Mouse (Mus musculus) bone marrow, adult 2 months (tissue): ENCODE measurements around the gene Inpp4b. TPM values are rescaled to one million over a fixed set of nuclear protein-coding genes. Genes with fewer than 3 reads are reported as not detected.

Source experiments
- H3K27ac ChIP-seq: fragments of 200-500 bp; 2 replicates; pipeline ENCODE4 v1.5.1; 2012; ENCODE audit warnings: low read depth, mild to moderate bottlenecking, control low read depth, inconsistent platforms, low read length; ENCODE audit not compliant: control insufficient read depth, poor library complexity, insufficient read depth
- H3K4me1 ChIP-seq: fragments of 200-500 bp; 2 replicates; pipeline ENCODE4 v1.6.1; 2011; ENCODE audit warnings: low read length; ENCODE audit not compliant: control insufficient read depth, insufficient read depth
- H3K4me3 ChIP-seq: fragments of 200-500 bp; replicated peaks from 2 replicates; pipeline ENCODE3; 2011; ENCODE audit warnings: mild to moderate bottlenecking, low read depth, low read length, control low read depth; ENCODE audit not compliant: control insufficient read depth
- CTCF ChIP-seq: fragments of 200-500 bp; IDR thresholded peaks from 2 replicates; pipeline ENCODE4 v1.5.1; 2011; ENCODE audit warnings: low read length, control low read depth; ENCODE audit not compliant: control insufficient read depth, insufficient read depth
- POLR2A ChIP-seq: fragments of 200-500 bp; IDR thresholded peaks from 2 replicates; pipeline ENCODE4 v1.6.1; 2011; ENCODE audit warnings: low read depth, mild to moderate bottlenecking, control low read depth, low read length, borderline replicate concordance; ENCODE audit not compliant: control insufficient read depth
- WGBS: fragments of 180-500 bp; shearing (Covaris S2); methylation state at CpG from one replicate; pipeline ENCODE4 v1.1.7; 2018; 5-methylcytosine and 5-hydroxymethylcytosine counted together
- polyA plus RNA-seq: library from polyadenylated mRNA; stranded (reverse); fragments of >200 nt; gene quantifications from 2 replicates; pipeline ENCODE4 v1.2.4, GENCODE M21; 2011; ENCODE audit warnings: low replicate concordance; ENCODE audit not compliant: missing spikeins, insufficient read depth, insufficient read length

Inpp4b gene
- polyA plus RNA-seq, 1 experiment: 4.8 TPM

- TF ChIP-seq CTCF (no peak), POLR2A (no peak)
- Histone ChIP-seq H3K4me3 (no peak overlapping the region), H3K27ac (no peak overlapping the region), H3K4me1 (no peaks in the 10 kb centered on the region)
- 82% methylated on average over 2 of the region's 2 CpGs for WGBS
Measured at GRCm38 (mm10) chr8:81864318-81864717, 522.0 kb downstream of the Inpp4b start.

- TF ChIP-seq CTCF (no peak), POLR2A (no peak)
- Histone ChIP-seq H3K4me3 (no peak overlapping the region), H3K27ac (no peak overlapping the region), H3K4me1 (no peaks in the 10 kb centered on the region)
- WGBS: 85% methylated on average over 3 of the region's 3 CpGs
Measured at GRCm38 (mm10) chr8:81865664-81866063, 523.3 kb downstream of the Inpp4b start.

- TF ChIP-seq POLR2A (no peak), CTCF (no peak)
- no peak overlapping the region for H3K4me3 ChIP-seq
- WGBS: 75% methylated on average over 3 of the region's 3 CpGs
- H3K4me1 ChIP-seq: no peaks in the 10 kb centered on the region
- H3K27ac ChIP-seq: no peak overlapping the region
Measured at GRCm38 (mm10) chr8:81867020-81867419, 524.7 kb downstream of the Inpp4b start.

GRCm38 (mm10) chr8:81870466-81870865 is 528.1 kb downstream of the Inpp4b start:
- H3K4me1 ChIP-seq: no peaks in the 10 kb centered on the region
- H3K4me3 ChIP-seq: no peak overlapping the region
- no peak overlapping the region for H3K27ac ChIP-seq
- WGBS: 83% methylated on average over 2 of the region's 2 CpGs
- TF ChIP-seq POLR2A (no peak), CTCF (no peak)

- 86% methylated on average over 3 of the region's 3 CpGs for WGBS
- TF ChIP-seq CTCF: no peak
- TF ChIP-seq POLR2A: no peak
- no peaks in the 10 kb centered on the region for H3K4me1 ChIP-seq
Measured at GRCm38 (mm10) chr8:81880071-81880470, 537.7 kb downstream of the Inpp4b start.

GRCm38 (mm10) chr8:81884195-81884594 is 541.8 kb downstream of the Inpp4b start:
- Histone ChIP-seq H3K27ac (no peak overlapping the region), H3K4me1 (no peaks in the 10 kb centered on the region), H3K4me3 (no peak overlapping the region)
- TF ChIP-seq CTCF: no peak
- no peak for TF ChIP-seq POLR2A
- WGBS: 84% methylated on average over 5 of the region's 5 CpGs

More at GRCm38 (mm10) chr8:81880071-81880470, 537.7 kb downstream of the Inpp4b start:
- Histone ChIP-seq H3K4me3 (no peak overlapping the region), H3K27ac (no peak overlapping the region)

- no peak overlapping the region for H3K4me3 ChIP-seq
- TF ChIP-seq CTCF: no peak
- no peak for TF ChIP-seq POLR2A
- no peaks in the 10 kb centered on the region for H3K4me1 ChIP-seq
- no peak overlapping the region for H3K27ac ChIP-seq
Measured at GRCm38 (mm10) chr8:81888843-81889242, 546.5 kb downstream of the Inpp4b start.

GRCm38 (mm10) chr8:81893292-81893691 is 550.9 kb downstream of the Inpp4b start:
- WGBS: 71% methylated on average over 1 of the region's 1 CpGs
- TF ChIP-seq POLR2A (no peak), CTCF (no peak)

GRCm38 (mm10) chr8:81946812-81947211 is 604.5 kb downstream of the Inpp4b start:
- Histone ChIP-seq H3K27ac (no peak overlapping the region), H3K4me3 (no peak overlapping the region), H3K4me1 (no peaks in the 10 kb centered on the region)
- TF ChIP-seq POLR2A (no peak), CTCF (no peak)
- 86% methylated on average over 5 of the region's 5 CpGs for WGBS

More at GRCm38 (mm10) chr8:81893292-81893691, 550.9 kb downstream of the Inpp4b start:
- no peak overlapping the region for H3K27ac ChIP-seq
- H3K4me1 ChIP-seq: no peaks in the 10 kb centered on the region
- no peak overlapping the region for H3K4me3 ChIP-seq
